Mouse (Mus musculus) cerebellum, adult 9-11 months (tissue): Measurements from ENCODE around the gene Zyx.
A peak's percentile ranks its signal among the peaks of the same experiment; 100 is the strongest.

Source experiments
- DNase-seq: peaks from one replicate; pipeline ENCODE4 v3.0.0; 2022

The Zyx gene

DNA sequence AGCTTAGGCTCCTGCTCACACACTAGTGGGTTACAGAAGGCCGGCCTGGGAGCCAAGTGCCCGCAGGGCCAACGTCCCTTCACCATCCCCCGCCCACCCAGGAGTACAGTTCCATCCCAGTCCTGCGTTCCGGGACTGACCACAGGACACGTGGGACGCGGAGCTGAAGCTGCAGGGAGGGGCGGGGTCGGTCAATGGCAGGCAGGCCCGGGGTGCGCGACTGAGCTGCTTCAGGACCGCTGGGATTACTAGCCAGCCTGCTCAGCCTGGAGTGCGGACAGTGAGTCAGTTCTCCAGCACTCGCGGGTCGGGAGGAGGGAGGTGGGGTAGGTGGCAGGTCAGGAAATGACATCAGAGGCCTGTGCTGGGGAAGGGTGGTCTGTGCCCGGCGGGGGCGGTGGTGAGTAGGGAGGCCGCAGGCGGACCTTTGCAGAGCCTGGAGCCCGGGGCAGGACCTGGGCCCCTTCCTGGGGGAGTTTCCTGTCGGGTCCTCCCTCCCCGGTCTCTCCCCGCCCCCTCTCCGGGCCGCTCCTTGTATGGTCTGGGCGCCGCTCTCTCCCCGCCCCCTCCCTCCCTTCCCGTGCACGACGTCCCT, at the start of gene Zyx:
Gene Zyx, plus strand, starts transcription at position 205 of the 595 bp plus-strand sequence.
- DNase-seq = peak; percentile 96

DNA sequence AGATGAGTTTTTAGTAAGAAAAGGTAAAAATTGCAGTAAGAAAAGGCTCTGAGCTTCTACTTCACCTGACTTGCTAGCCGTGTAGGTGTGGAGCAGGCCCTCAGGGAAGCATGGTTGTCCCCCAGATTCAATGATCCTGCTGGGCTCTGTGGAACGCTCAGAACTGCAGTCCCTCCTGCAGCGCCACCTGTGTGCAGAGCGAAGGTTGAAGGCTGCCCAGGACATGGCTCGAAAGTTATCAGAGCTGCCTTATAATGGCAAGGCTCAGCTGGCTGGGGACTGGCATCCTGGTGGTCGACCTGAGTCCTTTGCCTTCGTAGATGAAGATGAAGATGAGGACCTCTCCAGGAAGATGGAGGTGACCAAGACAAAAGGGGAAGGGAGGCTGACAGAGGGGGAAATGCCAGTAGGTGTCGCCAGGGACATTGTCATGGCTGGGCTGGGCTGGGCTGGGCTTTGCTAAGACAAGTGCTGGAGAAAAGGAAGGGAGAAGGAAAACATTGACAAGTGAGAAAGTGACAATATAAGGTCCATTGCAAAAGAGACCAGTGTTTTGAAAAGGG, 39.5 kb upstream of the Zyx start:
- no peak for DNase-seq

DNA sequence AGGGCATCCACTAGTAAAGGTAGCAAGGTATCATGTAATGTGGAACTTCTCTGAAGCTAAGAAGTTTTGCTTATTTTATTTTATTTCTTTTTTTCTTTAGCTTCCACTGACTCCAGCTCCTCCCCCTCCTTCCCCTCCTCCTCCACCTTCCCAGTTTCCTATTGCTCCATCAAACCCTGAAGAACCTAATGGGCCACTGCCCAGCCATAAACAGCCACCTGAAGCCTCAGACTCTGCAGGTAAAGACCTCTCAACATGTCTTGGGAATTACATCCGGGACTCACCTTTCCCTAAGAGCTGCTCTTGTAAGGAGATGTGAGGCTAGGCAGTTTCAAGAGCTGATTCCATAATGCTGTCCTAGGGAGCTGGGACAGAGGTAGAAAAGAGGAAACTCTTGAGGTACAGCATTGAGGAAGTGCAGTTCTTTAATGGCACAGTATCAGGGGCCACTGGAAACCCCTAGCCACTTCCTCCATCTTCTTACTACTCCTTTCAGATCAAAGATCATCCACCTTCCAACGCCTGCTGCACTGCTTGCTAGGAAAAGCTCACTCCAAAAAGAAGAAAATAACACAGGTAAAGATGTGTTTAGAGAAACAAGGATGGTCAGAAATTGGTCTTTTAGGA, 38.9 kb upstream of the Zyx start:
- no peak for DNase-seq

DNA sequence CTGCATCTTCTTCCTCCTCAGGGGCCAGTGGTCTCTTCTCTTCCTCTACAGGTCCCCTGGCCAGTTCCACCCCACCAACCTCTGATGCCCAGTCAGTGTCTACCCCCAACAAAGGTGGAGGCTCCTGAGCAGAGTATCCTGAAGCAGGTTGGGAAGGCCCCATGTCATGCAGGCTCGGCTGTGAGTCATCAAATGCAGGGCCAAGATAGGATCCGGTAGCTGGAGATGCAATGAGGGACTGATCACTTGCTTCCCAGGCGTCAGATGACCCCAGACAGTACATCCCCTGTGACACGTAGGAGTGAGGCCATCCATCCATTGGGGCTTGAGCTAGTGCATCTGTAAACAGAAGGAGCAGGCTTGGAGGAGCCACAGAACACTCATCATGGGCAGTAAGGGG, 31.1 kb upstream of the Zyx start:
- no peak for DNase-seq

DNA sequence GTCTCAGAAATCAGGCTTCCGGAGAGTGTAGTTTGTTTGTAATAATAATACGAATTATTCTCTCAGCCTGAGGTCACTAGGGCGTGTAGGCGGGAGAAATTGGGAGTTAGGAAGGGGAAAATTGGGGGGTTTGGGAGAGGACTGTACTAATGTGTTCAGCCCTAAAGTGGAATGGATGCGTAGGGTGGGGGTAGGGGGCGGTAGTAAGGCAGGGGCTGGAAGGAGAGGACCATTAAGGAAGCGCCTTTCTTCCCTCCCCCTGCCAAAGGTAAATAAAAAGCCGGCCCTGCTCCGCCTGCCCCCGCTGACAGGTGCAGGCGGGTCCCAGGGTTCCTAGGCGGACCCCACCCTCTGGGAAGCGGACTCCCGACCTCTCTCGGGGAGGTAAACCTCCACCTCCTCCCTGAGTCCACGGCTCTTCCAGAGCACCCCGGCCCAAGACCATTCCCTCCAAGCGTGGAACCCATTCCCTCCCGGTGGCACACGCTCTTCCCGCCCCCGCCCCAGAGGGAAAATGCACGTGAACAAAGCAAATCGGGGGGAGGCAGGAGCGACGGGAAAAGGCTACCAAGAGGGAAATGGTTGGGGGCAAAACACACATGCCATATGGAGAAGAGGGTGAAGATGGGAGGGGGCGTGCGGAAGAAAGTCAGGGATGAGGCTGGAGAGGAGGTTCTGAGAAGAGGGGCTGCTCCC, 25.9 kb upstream of the Zyx start:
- peak; percentile 81 for DNase-seq

DNA sequence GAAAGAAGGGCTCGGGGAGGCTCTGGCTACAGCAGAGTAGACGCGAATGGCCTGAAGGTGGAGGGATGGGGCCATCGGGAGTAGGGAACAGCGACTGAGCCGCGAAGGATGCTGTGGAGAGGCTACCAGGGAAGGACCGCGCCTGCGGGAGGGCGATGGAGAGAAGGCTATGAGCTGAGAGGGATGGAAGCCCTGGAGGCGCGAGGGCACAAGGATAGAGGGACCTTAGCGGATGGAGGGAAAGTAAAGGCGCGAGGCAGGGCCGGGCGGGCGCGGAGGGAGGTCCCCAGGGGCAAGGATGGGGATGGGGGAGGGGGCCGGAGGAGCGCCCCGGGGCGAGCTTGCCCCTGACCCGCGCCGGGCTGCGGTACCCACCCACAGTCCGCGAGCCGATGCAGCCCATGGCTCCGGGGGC, 25.4 kb upstream of the Zyx start:
- DNase-seq = no peak

DNA sequence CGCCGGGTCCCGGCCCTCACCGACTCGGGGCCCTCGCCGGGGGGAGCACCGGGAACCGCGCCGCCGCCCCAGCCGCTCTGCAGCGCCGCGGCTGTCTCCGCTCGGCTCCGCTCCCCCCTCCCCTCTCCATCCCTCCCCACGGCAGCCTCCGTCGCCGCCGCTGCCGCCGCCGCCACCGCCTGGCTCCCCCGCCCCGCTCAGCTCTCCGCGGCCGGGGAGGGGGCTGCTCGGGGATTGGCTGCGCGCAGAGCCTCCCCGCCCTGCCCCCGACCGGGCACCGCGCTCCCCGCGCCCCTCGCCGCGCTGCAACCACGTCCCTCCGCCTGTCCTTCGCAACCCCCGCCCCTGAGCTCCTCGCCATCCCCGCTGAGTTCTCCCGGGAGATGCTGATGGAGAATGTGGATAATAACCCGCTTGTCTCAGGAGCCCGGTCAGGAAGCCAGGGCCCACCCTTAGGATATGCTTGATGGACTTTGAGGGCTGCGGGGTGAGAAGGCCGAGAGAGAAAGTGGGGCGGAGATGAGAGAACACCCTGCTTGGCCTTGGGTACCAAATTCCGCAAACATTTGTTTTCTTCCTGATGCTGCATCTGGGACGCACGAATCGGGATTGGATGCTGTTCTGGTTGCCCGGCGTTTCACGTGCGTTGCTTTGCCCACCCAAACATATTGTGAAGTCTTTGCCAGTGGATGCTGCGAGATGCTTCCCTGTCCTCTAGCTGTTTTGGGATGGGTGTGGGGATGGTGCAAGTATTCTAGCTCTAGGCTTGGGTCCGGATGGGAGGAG, 24.8 kb upstream of the Zyx start, which contains the start of gene Fam131b:
Gene Fam131b, minus strand, starts transcription at position 162 of the 786 bp plus-strand sequence.
- DNase-seq = peak; percentile 90

DNA sequence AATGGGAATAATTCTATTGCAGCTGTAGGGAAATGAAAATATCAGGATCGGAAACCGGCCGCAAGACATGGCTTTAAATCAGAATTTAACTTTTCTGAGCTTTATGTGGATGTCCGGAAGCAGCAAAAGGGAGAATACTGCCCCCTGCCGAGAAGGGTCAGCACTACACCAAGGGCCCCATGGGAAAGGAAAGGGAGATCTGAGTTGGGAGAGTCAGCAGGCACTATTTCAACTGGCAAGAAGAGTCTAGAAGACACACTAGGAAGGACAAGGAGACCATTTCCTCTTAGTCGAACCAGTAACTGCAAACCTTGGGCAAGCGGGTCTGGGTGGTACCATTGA, 24.2 kb upstream of the Zyx start:
- DNase-seq = peak; percentile 87

DNA sequence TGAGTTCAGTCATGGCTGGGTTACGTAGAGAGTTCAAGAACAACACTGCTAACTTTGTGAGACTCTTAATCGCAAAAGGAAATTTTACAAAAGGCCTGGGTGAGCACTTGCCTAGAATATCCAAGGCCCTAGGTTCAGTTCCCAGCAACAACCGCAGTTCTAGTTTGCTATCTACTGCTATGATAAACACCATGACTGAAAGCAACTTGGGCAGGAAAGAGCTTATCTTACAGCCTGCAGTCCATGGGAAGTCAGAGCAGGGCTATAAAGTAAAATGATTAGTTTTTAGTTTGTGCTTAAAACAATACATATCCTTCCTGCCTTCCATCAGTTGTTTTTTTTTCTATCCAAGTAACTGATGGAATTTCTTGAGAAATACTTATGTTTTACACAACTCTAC, 22.9 kb upstream of the Zyx start:
- no peak for DNase-seq

DNA sequence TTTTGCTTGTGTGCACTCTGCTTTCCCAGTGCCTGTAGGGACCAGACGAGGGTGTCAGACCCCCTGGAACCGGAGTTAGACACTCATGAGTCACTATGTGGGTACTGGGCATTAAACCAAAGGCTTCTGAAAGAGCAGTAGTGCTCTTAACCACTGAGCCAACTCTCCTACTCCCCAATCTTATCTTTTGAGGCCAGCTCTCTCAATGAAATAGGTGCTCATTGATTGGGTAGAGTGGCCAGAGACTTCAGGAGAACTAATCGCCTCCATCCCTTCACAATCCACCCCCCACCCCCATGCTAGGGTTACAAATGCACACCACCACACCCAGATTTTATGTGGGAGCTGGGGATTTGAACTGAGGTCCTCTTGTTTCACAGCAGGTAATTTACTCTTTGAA, 20.7 kb upstream of the Zyx start:
- DNase-seq = no peak

DNA sequence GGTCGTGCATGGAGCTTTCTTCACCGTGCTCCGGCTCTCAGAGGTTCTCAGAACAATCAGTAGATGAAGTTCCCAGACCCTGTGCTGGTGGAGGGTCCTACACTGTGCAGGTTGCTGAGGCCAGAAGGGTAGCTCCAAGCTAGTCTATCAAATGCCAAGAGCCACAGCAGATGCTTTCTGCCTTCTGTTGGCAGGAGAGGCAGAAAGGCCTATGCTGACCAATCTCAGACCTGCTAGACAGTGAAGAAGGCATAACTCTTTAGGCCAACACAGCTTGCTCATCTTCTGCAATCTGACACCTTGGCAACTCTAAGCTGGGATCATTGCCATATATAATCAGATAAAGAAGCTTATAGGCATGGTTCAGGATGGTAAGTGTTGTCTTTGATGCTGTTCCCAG, 19.2 kb upstream of the Zyx start:
- peak; percentile 84 for DNase-seq

DNA sequence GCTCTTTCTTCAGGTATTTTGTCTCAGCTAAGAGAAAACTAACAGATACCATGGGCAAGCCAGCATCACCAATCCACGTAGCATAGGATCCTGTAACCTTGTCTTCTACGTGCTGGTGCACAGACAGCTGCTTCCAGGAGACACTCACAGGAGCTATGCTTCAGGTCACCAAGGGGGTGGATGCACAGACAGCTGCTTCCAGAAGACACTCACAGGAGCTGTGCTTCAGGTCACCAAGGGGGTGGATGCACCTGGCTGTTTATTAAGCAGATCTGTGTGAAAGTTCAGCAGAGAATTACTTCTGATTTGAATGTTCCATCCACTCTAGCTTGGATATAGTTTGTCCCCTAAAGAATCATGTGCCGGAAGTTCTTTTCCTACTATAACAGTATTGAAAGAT, 18.5 kb upstream of the Zyx start:
- DNase-seq = no peak

DNA sequence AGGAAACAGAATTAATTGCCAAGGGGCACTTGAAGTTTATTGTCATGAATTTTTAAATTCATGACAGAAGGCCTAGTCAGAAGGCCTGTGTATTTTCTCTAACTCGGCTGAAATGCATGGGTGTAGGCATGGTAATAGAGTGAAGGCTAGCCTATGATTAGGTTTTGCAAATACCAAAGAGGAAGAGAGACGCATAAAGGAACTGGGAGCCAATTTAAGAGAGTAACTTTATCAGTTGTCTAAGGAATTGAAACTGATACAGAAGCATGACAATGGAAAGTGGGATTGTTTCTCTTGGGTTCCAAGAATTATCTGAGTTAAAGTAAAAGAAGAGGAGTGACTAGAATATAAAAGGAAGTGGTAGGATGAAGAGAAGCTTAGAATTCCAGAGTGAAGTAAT, 10.2 kb upstream of the Zyx start:
- DNase-seq = no peak

DNA sequence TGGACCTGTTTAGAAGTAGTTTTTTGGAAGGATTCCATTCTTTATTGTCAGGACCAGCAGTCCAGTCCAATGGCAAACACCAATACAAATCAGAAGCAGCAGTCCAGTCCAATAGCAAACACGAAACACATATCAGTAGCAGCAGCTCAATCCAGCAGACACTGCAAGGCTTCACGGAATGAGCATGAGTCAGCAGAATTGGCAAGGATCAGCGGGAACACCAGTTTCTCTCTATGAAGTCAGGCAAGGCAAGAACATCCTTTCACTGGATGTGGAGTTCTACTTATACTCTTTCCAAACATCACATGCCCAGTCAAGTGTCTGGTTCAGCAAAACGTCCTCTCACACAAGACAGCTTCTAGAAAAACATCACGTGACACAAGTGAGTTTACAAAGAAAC, 9.4 kb upstream of the Zyx start:
- no peak for DNase-seq

DNA sequence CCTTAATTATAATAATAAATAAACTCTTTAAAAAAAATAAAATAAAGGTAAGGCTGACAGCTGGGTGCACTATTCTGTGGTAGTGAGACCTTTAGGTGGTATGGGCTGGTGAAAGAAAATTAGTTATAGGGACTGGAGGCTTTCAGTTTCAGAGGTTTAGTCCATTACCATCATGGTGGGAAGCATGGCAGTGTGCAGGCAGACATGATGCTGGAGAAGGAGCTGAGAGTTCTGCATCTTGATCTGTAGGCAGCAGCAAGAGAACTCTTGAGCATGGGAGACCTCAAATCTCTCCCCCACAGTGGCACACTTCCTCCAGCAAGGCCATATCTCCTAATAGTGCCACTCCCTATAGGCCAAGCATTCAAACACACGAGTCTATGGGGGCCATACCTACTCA, 7.3 kb upstream of the Zyx start:
- DNase-seq = no peak

DNA sequence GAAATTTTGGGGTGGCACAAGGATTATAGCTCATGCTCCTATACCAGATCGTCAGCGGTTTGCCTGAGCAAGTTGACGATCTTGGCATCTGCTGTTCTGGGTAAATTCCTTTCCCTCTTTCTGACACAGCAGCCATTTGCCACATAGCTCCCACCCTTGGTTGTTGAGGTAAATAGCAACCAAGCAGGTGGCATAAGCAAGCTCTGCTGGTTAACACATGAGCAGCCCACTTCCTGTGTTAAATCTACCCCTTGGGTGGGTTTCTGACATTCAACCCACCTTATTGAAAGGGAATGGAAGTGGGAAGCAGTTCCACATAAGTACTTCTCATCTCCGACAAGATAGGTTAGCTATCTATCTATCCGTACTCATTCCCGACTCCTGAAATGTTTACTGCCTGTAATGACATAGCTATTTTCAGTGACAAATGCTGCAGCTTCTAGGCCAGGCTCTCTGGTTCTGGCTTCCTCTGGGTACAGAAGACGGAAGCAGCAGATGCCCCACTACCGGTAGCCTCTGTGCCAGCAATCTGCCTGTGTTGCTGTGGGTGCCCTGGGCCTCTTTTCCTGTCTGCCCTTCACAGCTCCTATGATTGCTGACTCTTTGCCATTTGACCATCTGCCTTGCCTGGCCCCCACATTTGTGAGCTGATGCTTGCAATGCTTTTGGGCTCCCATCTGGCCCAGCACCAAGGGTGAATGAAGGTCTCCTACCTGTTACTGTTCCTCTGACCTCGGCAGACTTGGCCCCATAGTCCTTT, 5.9 kb upstream of the Zyx start:
- DNase-seq = peak; percentile 98

DNA sequence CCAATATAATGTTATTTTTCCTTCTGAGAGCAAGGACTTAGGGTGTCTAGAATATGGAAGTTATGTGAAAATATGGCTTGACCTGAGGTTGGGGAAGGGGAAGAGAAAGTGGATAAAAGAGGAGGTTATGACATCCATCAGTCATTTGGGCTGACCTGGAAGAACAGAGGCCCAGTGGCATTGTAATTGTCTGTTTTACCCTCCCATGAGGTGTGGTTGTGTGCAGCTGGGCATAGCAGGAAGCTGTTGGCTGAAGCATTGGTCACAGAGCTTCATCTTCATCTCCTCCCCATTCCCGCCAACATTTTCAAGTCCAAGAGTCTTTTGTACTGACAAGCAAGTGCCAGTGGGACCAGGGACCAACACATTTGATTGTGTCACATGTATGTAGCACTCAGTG, 5.2 kb upstream of the Zyx start:
- DNase-seq = peak; percentile 51

DNA sequence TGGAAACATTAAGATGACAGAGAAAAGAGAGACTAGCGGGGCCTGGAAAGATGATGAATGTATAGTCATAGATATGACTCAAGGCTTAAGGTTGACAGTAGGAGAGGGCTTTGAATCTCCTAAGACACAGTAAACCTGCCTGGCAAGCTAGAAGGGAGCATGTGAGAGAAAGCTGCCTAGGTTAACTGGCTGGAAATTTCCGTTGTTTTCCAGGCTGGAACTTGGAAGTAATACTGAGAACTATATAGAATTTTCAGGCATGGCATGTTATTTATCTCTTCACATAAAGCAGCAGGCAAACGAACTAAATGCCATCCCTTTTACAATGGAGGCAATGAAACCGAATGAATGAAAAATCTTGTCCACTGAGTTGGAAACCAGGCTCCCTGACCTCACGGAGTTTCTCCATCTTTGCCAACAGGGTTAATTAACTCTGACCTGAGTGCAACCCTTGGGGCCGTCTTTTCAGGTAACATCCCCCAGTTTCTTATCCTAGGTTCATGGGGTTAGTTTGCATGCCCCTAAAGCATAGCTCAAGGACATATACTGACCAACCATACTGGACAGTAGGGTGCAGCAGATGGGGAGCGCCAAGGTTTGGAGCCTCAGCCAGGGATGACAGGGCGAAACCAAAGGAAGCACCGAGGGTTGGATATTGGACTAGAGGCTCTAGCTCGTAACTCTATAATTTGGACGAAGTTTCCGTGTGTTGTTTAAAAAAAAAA, 987 bp upstream of the Zyx start:
- DNase-seq = peak; percentile 80

DNA sequence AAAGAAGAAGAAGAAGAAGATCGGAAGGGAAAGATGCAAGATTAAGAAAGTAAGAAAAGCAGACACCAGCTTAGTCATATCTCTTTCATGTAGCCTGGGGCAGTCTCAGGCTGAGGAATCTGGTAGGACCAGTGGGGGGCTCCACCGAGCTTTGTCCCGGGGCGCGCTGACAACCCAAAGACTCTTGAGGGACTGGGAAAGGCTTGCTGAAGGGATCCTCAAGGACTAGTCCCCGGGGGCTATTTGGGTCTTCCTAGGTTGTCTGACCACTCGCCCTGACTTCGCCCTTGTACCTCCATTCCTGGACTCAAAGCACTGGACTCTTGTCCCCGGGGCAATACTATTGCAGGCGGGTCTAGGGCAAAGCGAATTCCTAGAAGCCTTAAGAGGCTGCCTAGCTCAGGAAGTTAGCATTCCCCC, 414 bp upstream of the Zyx start:
- DNase-seq = peak; percentile 84

DNA sequence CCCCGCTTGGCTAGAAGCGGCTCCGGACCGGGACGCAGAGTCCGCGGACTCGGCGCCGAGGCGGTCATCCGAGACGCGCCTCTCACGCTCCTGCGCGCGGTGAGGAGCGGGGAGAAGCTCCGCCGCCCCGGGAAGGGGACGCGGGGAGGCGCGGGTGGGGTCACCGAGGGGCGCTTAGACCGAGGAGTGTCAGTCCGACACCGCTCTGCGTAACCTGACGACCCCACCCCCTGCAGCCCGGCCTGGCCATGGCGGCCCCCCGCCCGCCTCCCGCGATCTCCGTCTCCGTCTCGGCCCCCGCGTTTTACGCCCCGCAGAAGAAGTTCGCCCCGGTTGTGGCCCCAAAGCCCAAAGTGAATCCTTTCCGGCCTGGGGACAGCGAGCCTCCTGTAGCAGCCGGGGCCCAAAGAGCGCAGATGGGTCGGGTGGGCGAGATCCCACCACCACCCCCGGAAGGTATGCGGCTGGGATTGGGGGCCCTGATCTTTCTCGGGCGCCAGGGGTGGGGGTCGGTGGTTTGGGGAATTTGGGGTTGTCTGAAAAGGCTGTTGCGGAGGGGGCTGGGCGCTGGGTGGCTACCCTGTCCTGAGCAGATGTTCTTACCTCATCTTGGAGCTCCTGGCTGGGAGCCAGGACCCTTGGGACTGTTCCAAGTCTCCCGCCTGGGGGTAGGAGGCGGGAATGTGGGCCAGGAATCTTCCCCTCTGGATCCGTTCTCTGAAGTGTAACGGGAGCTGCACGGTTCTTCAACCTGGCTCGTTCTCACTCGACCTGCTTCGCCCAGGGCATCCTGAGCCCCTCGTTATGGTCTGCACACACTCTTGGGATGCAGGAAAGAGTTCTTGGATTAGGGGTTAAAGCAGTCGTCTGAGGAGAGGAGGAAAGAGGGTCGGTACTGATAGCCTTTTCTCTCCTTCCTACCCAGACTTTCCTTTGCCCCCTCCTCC, 864 bp downstream of the Zyx start:
- DNase-seq = peak; percentile 87
